Comparison of ENCODE assay signal across 8 mouse cellular contexts in the genomic region with DNA sequence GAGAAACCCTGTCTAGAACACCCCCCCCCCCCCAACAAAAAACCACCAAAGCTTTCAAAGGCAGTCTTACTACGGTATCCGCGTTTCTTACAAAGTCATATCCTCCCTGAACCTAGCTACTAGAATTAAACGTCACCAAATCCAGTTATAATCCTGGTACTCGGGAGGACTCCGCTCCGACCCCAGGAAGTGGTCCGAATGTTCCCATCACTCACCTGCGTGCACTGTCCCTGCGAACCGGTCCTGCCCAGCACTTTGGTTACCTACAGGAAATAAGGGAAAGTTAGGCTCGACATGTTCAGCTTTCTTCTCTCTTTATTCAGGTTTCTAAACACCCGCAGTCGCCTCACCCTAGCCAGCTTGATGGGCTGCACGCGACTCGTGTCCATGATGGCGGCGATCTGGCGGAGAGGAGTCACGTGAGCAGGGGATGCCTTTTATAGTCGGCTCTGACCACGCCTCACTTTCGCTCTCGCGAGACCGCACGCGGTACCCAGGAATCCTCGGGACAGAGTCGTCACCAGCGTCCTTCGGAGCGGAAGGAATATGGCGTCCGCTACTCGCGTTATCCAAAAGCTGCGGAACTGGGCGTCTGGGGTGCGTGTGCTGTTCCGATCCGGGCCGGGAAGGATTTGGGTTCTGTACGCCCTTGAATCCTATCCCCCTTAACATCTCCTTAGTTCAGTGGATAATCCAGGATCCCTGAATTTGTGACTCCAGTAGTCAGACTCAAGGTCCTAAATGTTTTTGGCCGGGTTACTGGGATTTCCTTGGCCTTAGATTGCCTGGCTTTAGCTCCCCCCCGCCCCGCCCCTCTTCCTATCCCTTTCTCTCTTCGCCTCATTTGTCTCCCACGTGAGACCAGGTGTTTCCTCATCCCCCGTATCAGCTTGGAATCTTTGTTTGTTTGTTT. TPM values are rescaled to one million over a fixed set of nuclear protein-coding genes. Genes with fewer than 3 reads are reported as not detected.
DNase-seq lines count a peak whose midpoint lies in the region; ATAC-seq and TF ChIP-seq lines count a peak whose summit lies in the region.

A gene (minus strand): TSS at position 479 of the 913 bp plus-strand sequence.
A gene (plus strand): TSS at position 489 of the 913 bp plus-strand sequence.

- no peaks in the 10 kb centered on the region for H3K9me3 ChIP-seq in forebrain, embryonic 10.5 days
- H3K9me3 ChIP-seq in heart, embryonic 15.5 days (replicated peaks): no peaks in the 10 kb centered on the region
- H3K9me3 ChIP-seq in liver, embryonic 14.5 days (ENCODE audit: control insufficient read depth, low read length): no peaks in the 10 kb centered on the region
- no peaks in the 10 kb centered on the region for H3K9me3 ChIP-seq in neural tube, embryonic 11.5 days (ENCODE audit: control insufficient read depth, low read length)
- H3K9me3 ChIP-seq in stomach, postnatal 0 days (ENCODE audit: control insufficient read depth, low read length): no peaks in the 10 kb centered on the region

- peak; percentile 98 for ATAC-seq in CD4-positive, CD25-positive, alpha-beta regulatory T cell, adult 4 months
- ATAC-seq in heart, embryonic 15.5 days (replicated peaks; ENCODE audit: insufficient number of reproducible peaks, insufficient read depth, low FRiP score, low read depth): peak; percentile 91
- ATAC-seq in liver, embryonic 14.5 days (ENCODE audit: insufficient read depth): peak; percentile 91
- ATAC-seq in neural tube, embryonic 11.5 days (ENCODE audit: insufficient read depth, low FRiP score, low TSS enrichment): peak; percentile 92
- ATAC-seq in stomach, postnatal 0 days (ENCODE audit: low FRiP score, low TSS enrichment): peak; percentile 94

- H3K9ac ChIP-seq in heart, embryonic 15.5 days: peak within 1 kb of the TSS; percentile 81
- H3K9ac ChIP-seq in liver, embryonic 14.5 days (replicated peaks): peak within 1 kb of the TSS; percentile 90
- peak within 1 kb of the TSS; percentile 82 for H3K9ac ChIP-seq in neural tube, embryonic 11.5 days (ENCODE audit: low read length)
- peak within 1 kb of the TSS; percentile 85 for H3K9ac ChIP-seq in stomach, postnatal 0 days (ENCODE audit: low read length)

- peak within 1 kb of the TSS; percentile 93 for H3K27ac ChIP-seq in forebrain, embryonic 10.5 days
- peak within 1 kb of the TSS; percentile 84 for H3K27ac ChIP-seq in heart, embryonic 15.5 days
- peak within 1 kb of the TSS; percentile 72 for H3K27ac ChIP-seq in liver, embryonic 14.5 days
- H3K27ac ChIP-seq in neural tube, embryonic 11.5 days (ENCODE audit: low read depth, low read length): 0 out of 2 replicates have a peak within 1 kb of the TSS, but pooled peaks have one; percentile 36
- H3K27ac ChIP-seq in stomach, postnatal 0 days (replicated peaks): peak within 1 kb of the TSS; percentile 91

- TF ChIP-seq CTCF in liver, embryonic 14.5 days (IDR thresholded peaks at IDR 0.05; ENCODE audit: low read depth): no peak
- no peak for TF ChIP-seq CTCF in stomach, postnatal 0 days (IDR thresholded peaks at IDR 0.05; ENCODE audit: low read depth)

- WGBS in forebrain, embryonic 10.5 days: under 1% methylated on average over 51 of the region's 51 CpGs
- under 1% methylated on average over 51 of the region's 51 CpGs for WGBS in heart, embryonic 15.5 days
- WGBS in liver, embryonic 14.5 days (ENCODE audit: insufficient replicate concordance): under 1% methylated on average over 51 of the region's 51 CpGs
- under 1% methylated on average over 51 of the region's 51 CpGs for WGBS in neural tube, embryonic 11.5 days
- under 1% methylated on average over 51 of the region's 51 CpGs for WGBS in stomach, postnatal 0 days

- H3K4me1 ChIP-seq in forebrain, embryonic 10.5 days: peaks cover 37% of the 10 kb centered on the region
- peaks cover 56% of the 10 kb centered on the region for H3K4me1 ChIP-seq in heart, embryonic 15.5 days (replicated peaks)
- H3K4me1 ChIP-seq in liver, embryonic 14.5 days (replicated peaks; ENCODE audit: control insufficient read depth in 2 of 2, insufficient read depth in 2 of 2, low read length in 1 of 2): peaks cover 7 to 19% of the 10 kb centered on the region in 2 experiments
- peaks cover 10% of the 10 kb centered on the region; the same call in 1 of the 2 replicates for H3K4me1 ChIP-seq in neural tube, embryonic 11.5 days (ENCODE audit: control insufficient read depth, insufficient read depth, low read length)
- peaks cover 5% of the 10 kb centered on the region; the same call in 1 of the 2 replicates for H3K4me1 ChIP-seq in stomach, postnatal 0 days (replicated peaks; ENCODE audit: control insufficient read depth, insufficient read depth)

- H3K4me3 ChIP-seq in forebrain, embryonic 10.5 days: peak within 1 kb of the TSS; percentile 84
- H3K4me3 ChIP-seq in heart, embryonic 15.5 days: peak within 1 kb of the TSS; percentile 79
- peak within 1 kb of the TSS; percentile 72 to 95 for H3K4me3 ChIP-seq in liver, embryonic 14.5 days (ENCODE audit: insufficient read depth in 1 of 2, low read depth in 2 of 2, low read length in 2 of 2)
- peak within 1 kb of the TSS; percentile 78 for H3K4me3 ChIP-seq in neural tube, embryonic 11.5 days (ENCODE audit: low read depth, low read length)
- peak within 1 kb of the TSS; percentile 69 for H3K4me3 ChIP-seq in stomach, postnatal 0 days (ENCODE audit: low read depth, low read length)

- peak; percentile 76 for TF ChIP-seq EP300 in liver, embryonic 14.5 days (IDR thresholded peaks at IDR 0.05; ENCODE audit: low read depth)
- TF ChIP-seq EP300 in stomach, postnatal 0 days (optimal IDR thresholded peaks at IDR 0.05): peak; percentile 96

- H3K27me3 ChIP-seq in forebrain, embryonic 10.5 days (ENCODE audit: poor library complexity, severe bottlenecking): no peaks in the 10 kb centered on the region
- no peaks in the 10 kb centered on the region for H3K27me3 ChIP-seq in heart, embryonic 15.5 days
- H3K27me3 ChIP-seq in liver, embryonic 14.5 days (ENCODE audit: control insufficient read depth, insufficient read depth, low read length): no peaks in the 10 kb centered on the region
- no peaks in the 10 kb centered on the region for H3K27me3 ChIP-seq in neural tube, embryonic 11.5 days (ENCODE audit: control insufficient read depth, insufficient read depth, low read length)
- no peaks in the 10 kb centered on the region for H3K27me3 ChIP-seq in stomach, postnatal 0 days (ENCODE audit: control insufficient read depth, insufficient read depth, low read length)

- DNase-seq in c-Kit-negative CD71-positive TER-119-positive erythroid progenitor cells, embryonic 14.5 days (ENCODE audit: low read depth, low spot score): peak; percentile 95
- DNase-seq in forebrain, embryonic 10.5 days (ENCODE audit: extremely low spot score, low spot score): peak; percentile 98
- peak; percentile 98 for DNase-seq in kidney, postnatal 25 days
- peak; percentile 92 to 94 (median 92) for DNase-seq in liver, embryonic 14.5 days (ENCODE audit: low read depth in 3 of 3, low spot score in 3 of 3)
- DNase-seq in neural tube, embryonic 11.5 days (ENCODE audit: low spot score): peak; percentile 98
- peak; percentile 97 for DNase-seq in stomach, postnatal 0 days (ENCODE audit: low spot score)

- peaks cover 72% of the 10 kb centered on the region for H3K36me3 ChIP-seq in forebrain, embryonic 10.5 days (replicated peaks)
- peaks cover 31% of the 10 kb centered on the region for H3K36me3 ChIP-seq in heart, embryonic 15.5 days
- H3K36me3 ChIP-seq in liver, embryonic 14.5 days (replicated peaks; ENCODE audit: control insufficient read depth, insufficient read depth, low read depth): peaks cover 26% of the 10 kb centered on the region
- peaks cover 9% of the 10 kb centered on the region for H3K36me3 ChIP-seq in neural tube, embryonic 11.5 days (ENCODE audit: control insufficient read depth, insufficient read depth, low read length)
- peaks cover 13% of the 10 kb centered on the region; the same call in 1 of the 2 replicates for H3K36me3 ChIP-seq in stomach, postnatal 0 days (ENCODE audit: control insufficient read depth, insufficient read depth, low read length)

- peak within 1 kb of the TSS; percentile 79 for H3K4me2 ChIP-seq in heart, embryonic 15.5 days
- H3K4me2 ChIP-seq in liver, embryonic 14.5 days (ENCODE audit: low read depth): peak within 1 kb of the TSS; percentile 90
- H3K4me2 ChIP-seq in neural tube, embryonic 11.5 days (ENCODE audit: low read depth): peak within 1 kb of the TSS; percentile 85
- peak within 1 kb of the TSS; percentile 70 for H3K4me2 ChIP-seq in stomach, postnatal 0 days (replicated peaks; ENCODE audit: low read depth)

RNA-seq across cellular contexts. Expression of the first gene that starts in this region (rescaled TPM):
- 1,000 to 10,000 TPM; 1,453 to 2,471 TPM for polyA plus RNA-seq in CD4-positive, CD25-positive, alpha-beta regulatory T cell, adult 4 months (2017; shearing (Covaris generic))
- 848 and 864 TPM in 2 replicates for polyA plus RNA-seq in forebrain, embryonic 10.5 days (2016; fragmentation: Nextera tagmentation; extraction: Ambion mirVana)
- polyA plus RNA-seq in heart, embryonic 15.5 days (2015; fragmentation: Nextera tagmentation; extraction: Ambion mirVana): 456 and 543 TPM in 2 replicates
- 593 and 901 TPM in 2 replicates for polyA plus RNA-seq in liver, embryonic 14.5 days (2012; rRNA removed)
- 693 and 702 TPM in 2 replicates for polyA plus RNA-seq in liver, embryonic 14.5 days (2014; fragmentation: Nextera tagmentation; extraction: Ambion mirVana)
- 813 and 863 TPM in 2 replicates for polyA plus RNA-seq in neural tube, embryonic 11.5 days (2014; fragmentation: Nextera tagmentation; extraction: Ambion mirVana)
- polyA plus RNA-seq in stomach, postnatal 0 days (2015; fragmentation: Nextera tagmentation; extraction: Ambion mirVana): 1,008 and 1,055 TPM in 2 replicates

RNA-seq across cellular contexts. Expression of the second gene that starts in this region (rescaled TPM):
- polyA plus RNA-seq in CD4-positive, CD25-positive, alpha-beta regulatory T cell, adult 4 months (2017; shearing (Covaris generic)): 100 to 1,000 TPM; 377 to 404 TPM
- 439 and 441 TPM in 2 replicates for polyA plus RNA-seq in forebrain, embryonic 10.5 days (2016; fragmentation: Nextera tagmentation; extraction: Ambion mirVana)
- polyA plus RNA-seq in heart, embryonic 15.5 days (2015; fragmentation: Nextera tagmentation; extraction: Ambion mirVana): 487 and 517 TPM in 2 replicates
- 146 and 149 TPM in 2 replicates for polyA plus RNA-seq in liver, embryonic 14.5 days (2012; rRNA removed)
- polyA plus RNA-seq in liver, embryonic 14.5 days (2014; fragmentation: Nextera tagmentation; extraction: Ambion mirVana): 271 and 282 TPM in 2 replicates
- 432 and 435 TPM in 2 replicates for polyA plus RNA-seq in neural tube, embryonic 11.5 days (2014; fragmentation: Nextera tagmentation; extraction: Ambion mirVana)
- 497 TPM in 2 replicates for polyA plus RNA-seq in stomach, postnatal 0 days (2015; fragmentation: Nextera tagmentation; extraction: Ambion mirVana)

Comparison
In these comparisons a context has a peak if more than half of its experiments do, and no peak if none do; other contexts are left out.
1. Peak in every context shown above with its lines: DNase-seq, ATAC-seq, H3K4me3 ChIP-seq and H3K27ac ChIP-seq.
2. H3K27ac ChIP-seq: peak in every context shown above with its lines; median percentile 93 in forebrain, embryonic 10.5 days; 91 in stomach, postnatal 0 days; 84 in heart, embryonic 15.5 days; 72 in liver, embryonic 14.5 days; 36 in neural tube, embryonic 11.5 days.